Mouse (Mus musculus) hindbrain, embryonic 10.5 days (tissue): ENCODE data around the gene Zfp318. TPM values are rescaled to one million over a fixed set of nuclear protein-coding genes. Genes with fewer than 3 reads are reported as not detected.

Experiments used
- DNase-seq: peaks from one replicate; pipeline ENCODE4 v3.0.0-alpha.2; 2017; ENCODE audit warnings: low spot score
- H3K27ac ChIP-seq: fragments of 300-500 bp; sonication (generic); 2 replicates; pipeline ENCODE4 v1.5.1; 2016; ENCODE audit warnings: mild to moderate bottlenecking, moderate library complexity
- H3K27me3 ChIP-seq: fragments of 300-500 bp; sonication (generic); 2 replicates; pipeline ENCODE4 v1.6.1; 2016; ENCODE audit warnings: mild to moderate bottlenecking; ENCODE audit not compliant: poor library complexity, insufficient read depth, severe bottlenecking
- H3K36me3 ChIP-seq: fragments of 300-500 bp; sonication (generic); 2 replicates; pipeline ENCODE4 v1.6.1; 2016; ENCODE audit warnings: mild to moderate bottlenecking, moderate library complexity
- H3K4me1 ChIP-seq: fragments of 300-500 bp; sonication (generic); replicated peaks from 2 replicates; pipeline ENCODE4 v1.6.1; 2016; ENCODE audit warnings: mild to moderate bottlenecking
- H3K4me3 ChIP-seq: fragments of 300-500 bp; sonication (generic); 2 replicates; pipeline ENCODE4 v1.5.1; 2016; ENCODE audit warnings: mild to moderate bottlenecking, moderate library complexity
- H3K9me3 ChIP-seq: fragments of 300-500 bp; sonication (generic); 2 replicates; pipeline ENCODE4 v1.6.1; 2016; ENCODE audit warnings: mild to moderate bottlenecking, moderate library complexity
- WGBS: fragments of 180-500 bp; shearing (Covaris S2); methylation state at CpG from one replicate; pipeline ENCODE4 v1.1.7; 2016; 5-methylcytosine and 5-hydroxymethylcytosine counted together
- polyA plus RNA-seq: library from polyadenylated mRNA; unstranded; fragments of >200 nt; fragmentation: Nextera tagmentation; extraction: Ambion mirVana; gene quantifications from 2 replicates; pipeline ENCODE4 v1.2.1, GENCODE M21; 2016

Gene Zfp318
- polyA plus RNA-seq, 1 experiment from 2014 or later: 10.5 TPM

DNA sequence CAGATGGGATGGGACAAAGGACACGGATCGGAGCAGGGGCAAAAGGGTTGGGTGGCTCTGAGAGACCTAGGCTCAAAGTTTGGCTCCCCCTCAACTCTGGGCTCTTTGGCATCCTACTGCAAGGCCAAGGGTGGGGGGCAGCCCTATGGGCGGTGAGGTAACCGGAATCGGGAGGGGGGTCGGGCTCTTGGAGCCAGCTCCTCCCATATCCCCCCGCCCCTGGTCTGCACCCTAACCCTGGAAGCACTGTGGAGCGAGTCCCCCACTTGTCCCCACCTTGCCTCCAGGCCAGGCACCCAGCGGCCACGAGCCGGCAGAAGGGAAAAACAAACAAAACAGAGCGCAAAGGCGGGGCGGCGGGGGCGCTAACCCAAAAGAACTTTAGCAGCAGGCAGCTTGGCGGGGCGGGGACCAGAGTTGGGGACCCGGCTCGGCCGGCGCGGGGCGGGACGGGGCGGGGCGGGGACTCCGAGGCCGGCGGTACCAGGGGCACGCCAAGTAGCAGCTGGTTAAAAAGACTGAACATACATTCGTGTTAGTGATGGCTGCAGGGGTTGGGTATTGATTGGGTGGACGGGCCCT lies 71.7 kb downstream of the Zfp318 start:
- Histone ChIP-seq H3K27ac (peak overlapping the region; percentile 82), H3K27me3 (peaks cover 86% of the 10 kb centered on the region), H3K36me3 (peaks cover 6% of the 10 kb centered on the region; the same call in 1 of the 2 replicates), H3K4me1 (peaks cover 53% of the 10 kb centered on the region), H3K4me3 (peak overlapping the region; percentile 58), H3K9me3 (no peaks in the 10 kb centered on the region)
- DNase-seq: peak; percentile 67
- WGBS: under 1% methylated on average over 33 of the region's 33 CpGs

DNA sequence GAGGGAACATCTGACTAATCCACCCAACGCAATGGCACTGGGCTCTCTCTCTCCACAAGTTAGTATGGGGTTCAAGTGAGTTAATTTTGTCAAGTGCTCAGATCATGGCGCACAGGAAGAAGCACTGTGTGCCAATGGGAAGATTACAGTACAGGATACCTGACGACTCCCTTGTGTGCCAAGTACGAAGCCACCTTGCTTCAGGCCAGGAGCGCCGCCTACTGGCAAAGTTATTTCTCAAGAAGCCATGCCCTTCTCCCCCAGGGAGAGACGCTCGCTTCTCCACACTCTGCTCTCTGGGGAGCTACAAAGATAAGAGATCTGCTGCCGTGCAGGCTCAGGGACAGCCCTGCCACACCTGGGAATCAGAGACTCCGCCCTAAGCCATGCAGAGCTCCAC lies 74.3 kb downstream of the Zfp318 start:
- H3K27me3 ChIP-seq: peaks cover 98% of the 10 kb centered on the region

DNA sequence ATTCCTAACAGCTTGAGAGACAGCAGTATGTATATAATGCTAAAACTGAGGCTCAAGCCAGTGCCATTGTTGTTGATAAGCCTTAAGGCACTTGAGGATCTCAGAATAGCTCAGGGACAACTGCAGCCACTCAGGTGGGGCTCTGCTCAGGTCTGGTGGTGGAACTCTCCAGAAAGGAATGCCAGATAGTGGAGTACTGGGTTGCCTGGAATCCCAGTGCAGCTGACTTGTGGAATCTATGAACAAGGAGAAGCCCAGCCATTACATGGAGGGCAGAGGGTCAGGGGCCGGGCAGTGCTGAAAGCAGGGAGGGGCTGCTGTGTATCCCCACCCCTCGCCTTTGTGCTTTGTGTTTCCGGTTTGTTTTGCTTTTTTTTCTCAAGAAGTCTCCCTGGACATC lies 74.9 kb downstream of the Zfp318 start:
- no peak for DNase-seq

More for the DNA sequence above, 74.3 kb downstream of the Zfp318 start:
- WGBS: 14% methylated on average over 10 of the region's 10 CpGs
- peaks cover 4% of the 10 kb centered on the region; the same call in 1 of the 2 replicates for H3K36me3 ChIP-seq
- no peak overlapping the region for H3K27ac ChIP-seq
- no peak overlapping the region for H3K4me3 ChIP-seq
- H3K9me3 ChIP-seq: no peaks in the 10 kb centered on the region
- peaks cover 62% of the 10 kb centered on the region for H3K4me1 ChIP-seq
- DNase-seq: no peak

DNA sequence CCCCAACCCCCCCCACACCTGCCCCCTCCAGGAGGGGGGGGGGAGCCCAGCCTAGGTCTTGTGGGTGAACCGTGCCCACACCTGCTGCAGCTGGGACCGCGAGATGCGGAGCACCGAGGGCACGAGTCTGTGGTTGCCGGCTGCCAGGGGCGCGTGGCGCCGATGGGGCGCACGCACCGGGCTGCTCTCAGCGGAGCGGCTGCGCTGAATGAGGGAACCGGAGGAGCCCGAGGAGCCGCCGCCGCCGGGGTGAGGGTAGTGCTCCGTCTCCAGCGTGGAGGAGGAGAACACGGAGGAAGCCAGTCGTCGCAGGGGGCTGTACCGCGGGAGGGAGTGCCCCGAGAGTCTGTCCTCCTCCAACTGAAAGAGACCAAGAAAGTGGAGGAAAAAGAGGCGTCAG lies 77.1 kb downstream of the Zfp318 start:
- 1% methylated on average over 32 of the region's 32 CpGs for WGBS
- H3K27me3 ChIP-seq: peaks cover 74% of the 10 kb centered on the region
- peak overlapping the region; percentile 46 for H3K4me3 ChIP-seq

More for the DNA sequence above, 74.9 kb downstream of the Zfp318 start:
- peaks cover 55% of the 10 kb centered on the region for H3K4me1 ChIP-seq
- peaks cover 96% of the 10 kb centered on the region for H3K27me3 ChIP-seq
- H3K9me3 ChIP-seq: no peaks in the 10 kb centered on the region
- 22% methylated on average over 3 of the region's 3 CpGs for WGBS
- no peak overlapping the region for H3K4me3 ChIP-seq
- H3K27ac ChIP-seq: no peak overlapping the region
- peaks cover 4% of the 10 kb centered on the region; the same call in 1 of the 2 replicates for H3K36me3 ChIP-seq

DNA sequence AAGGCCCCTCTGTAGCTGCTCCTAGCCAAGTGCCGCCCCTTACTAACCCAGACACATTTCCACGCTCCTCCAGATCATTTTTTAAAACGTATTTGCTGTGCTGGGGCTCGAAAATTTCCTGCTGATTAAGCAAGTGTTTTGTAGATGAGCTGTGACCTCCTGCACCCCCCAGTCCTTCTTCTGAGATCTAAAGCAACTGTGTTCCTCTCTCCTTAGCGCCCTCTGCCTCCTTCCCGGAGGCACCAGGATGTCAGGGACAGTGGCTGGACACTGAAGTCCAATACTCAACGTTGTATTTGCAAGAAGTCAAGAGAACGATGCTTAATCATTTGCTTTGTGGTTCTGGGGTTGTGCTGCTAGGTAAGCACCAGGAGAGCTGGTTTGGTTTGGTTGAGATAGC lies 77.8 kb downstream of the Zfp318 start:
- H3K27ac ChIP-seq: no peak overlapping the region
- peaks cover 67% of the 10 kb centered on the region for H3K27me3 ChIP-seq
- DNase-seq: no peak
- peaks cover 4% of the 10 kb centered on the region; the same call in 1 of the 2 replicates for H3K36me3 ChIP-seq
- H3K9me3 ChIP-seq: no peaks in the 10 kb centered on the region
- WGBS: 14% methylated on average over 8 of the region's 8 CpGs
- peaks cover 26% of the 10 kb centered on the region for H3K4me1 ChIP-seq
- H3K4me3 ChIP-seq: peak overlapping the region; percentile 46

More for the DNA sequence above, 77.1 kb downstream of the Zfp318 start:
- Histone ChIP-seq H3K9me3 (no peaks in the 10 kb centered on the region), H3K4me1 (peaks cover 33% of the 10 kb centered on the region), H3K27ac (peak overlapping the region; percentile 50; the same call in 1 of the 2 replicates), H3K36me3 (peaks cover 4% of the 10 kb centered on the region; the same call in 1 of the 2 replicates)
- no peak for DNase-seq

DNA sequence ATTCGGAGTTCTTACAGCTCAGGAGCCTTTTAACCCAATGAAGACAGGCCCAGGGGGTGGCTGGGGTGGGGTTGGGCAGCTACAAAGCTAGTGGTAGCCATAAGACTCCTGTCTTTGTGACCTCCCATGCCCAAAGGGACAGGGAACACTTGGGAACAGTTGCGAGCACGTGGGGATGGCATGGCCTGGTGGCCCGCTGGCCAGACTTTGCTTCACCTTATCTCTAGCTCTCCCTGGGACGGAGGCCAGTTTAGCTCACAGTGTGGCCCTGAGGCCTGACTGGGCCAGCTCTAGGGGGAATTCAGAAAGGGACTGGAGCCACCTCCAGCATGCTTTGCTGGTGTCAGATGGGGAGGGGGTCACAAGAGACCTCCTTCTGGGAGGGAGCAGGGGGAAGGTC lies 78.7 kb downstream of the Zfp318 start:
- Histone ChIP-seq H3K27me3 (peaks cover 58% of the 10 kb centered on the region), H3K4me3 (no peak overlapping the region), H3K27ac (no peak overlapping the region), H3K36me3 (peaks cover 13% of the 10 kb centered on the region), H3K4me1 (peaks cover 28% of the 10 kb centered on the region), H3K9me3 (no peaks in the 10 kb centered on the region)
- no peak for DNase-seq
- WGBS: 85% methylated on average over 5 of the region's 5 CpGs

DNA sequence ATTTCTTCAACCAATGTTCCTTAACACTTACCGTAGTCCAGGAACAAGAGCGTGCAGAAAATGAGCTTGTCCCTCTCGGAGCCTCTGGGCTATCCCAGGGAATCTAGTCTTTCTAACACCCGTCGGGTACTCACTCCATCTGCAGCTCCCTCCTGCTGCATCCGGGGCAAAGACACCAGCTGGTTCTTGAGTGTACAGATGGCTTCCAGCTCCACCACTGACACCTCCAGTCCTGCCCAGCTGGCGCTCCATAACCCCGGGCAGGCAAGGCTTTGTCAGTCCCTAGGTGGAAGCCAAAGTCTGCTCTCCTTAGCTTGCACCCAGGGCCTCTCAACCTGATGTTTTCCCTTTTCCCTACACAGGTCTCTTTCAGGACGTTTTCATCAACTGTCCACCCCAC lies 84.3 kb downstream of the Zfp318 start:
- H3K4me1 ChIP-seq: peaks cover 23% of the 10 kb centered on the region
- peaks cover 49% of the 10 kb centered on the region for H3K36me3 ChIP-seq
- 62% methylated on average over 9 of the region's 9 CpGs for WGBS
- H3K4me3 ChIP-seq: no peak overlapping the region
- H3K27me3 ChIP-seq: peaks cover 4% of the 10 kb centered on the region; the same call in 1 of the 2 replicates
- no peaks in the 10 kb centered on the region for H3K9me3 ChIP-seq
- 0 out of 2 replicates have a peak overlapping the region, but pooled peaks have one; percentile 36 for H3K27ac ChIP-seq
- no peak for DNase-seq

Other genes with a start within 250 kb of the Zfp318 start
- 14.5 and 20.5 TPM in 2 replicates for gene Rsph9, start 239.5 kb upstream of the Zfp318 start, polyA plus RNA-seq
- 38.7 and 38.9 TPM in 2 replicates for gene Mad2l1bp, start 230.2 kb upstream of the Zfp318 start, polyA plus RNA-seq
- 32.6 and 37.8 TPM in 2 replicates for gene Gtpbp2, start 222.7 kb upstream of the Zfp318 start, polyA plus RNA-seq
- gene Polh, start 181.1 kb upstream of the Zfp318 start, polyA plus RNA-seq: 13.0 and 13.1 TPM in 2 replicates
- gene Xpo5, start 180.9 kb upstream of the Zfp318 start, polyA plus RNA-seq: 59.2 and 66.8 TPM in 2 replicates
- gene Polr1c, start 135.7 kb upstream of the Zfp318 start, polyA plus RNA-seq: 107 and 135 TPM in 2 replicates
- gene Yipf3, start 135.7 kb upstream of the Zfp318 start, polyA plus RNA-seq: 73.1 and 85.0 TPM in 2 replicates
- gene Lrrc73, start 130.2 kb upstream of the Zfp318 start, polyA plus RNA-seq: 2.0 and 3.8 TPM in 2 replicates
- 60.1 and 67.3 TPM in 2 replicates for gene Tjap1, start 100.7 kb upstream of the Zfp318 start, polyA plus RNA-seq
- gene Dlk2, start 86.3 kb upstream of the Zfp318 start, polyA plus RNA-seq: 1.4 and 1.5 TPM in 2 replicates
- 6.6 and 7.6 TPM in 2 replicates for gene Abcc10, start 55.4 kb upstream of the Zfp318 start, polyA plus RNA-seq
- gene Crip3, start 45.2 kb downstream of the Zfp318 start, polyA plus RNA-seq: 0.50 and 0.64 TPM in 2 replicates
- gene Slc22a7, start 54.7 kb downstream of the Zfp318 start, polyA plus RNA-seq: not detected in 2 replicates
- gene Ttbk1, start 103.9 kb downstream of the Zfp318 start, polyA plus RNA-seq: 1.4 and 2.1 TPM in 2 replicates
- gene Dnph1, start 113.0 kb downstream of the Zfp318 start, polyA plus RNA-seq: 75.2 and 91.2 TPM in 2 replicates
- 4.5 and 7.6 TPM in 2 replicates for gene Cul9, start 162.7 kb downstream of the Zfp318 start, polyA plus RNA-seq
- gene Srf, start 172.4 kb downstream of the Zfp318 start, polyA plus RNA-seq: 5.9 and 7.8 TPM in 2 replicates
- gene Ptk7, start 245.8 kb downstream of the Zfp318 start, polyA plus RNA-seq: 67.2 and 76.8 TPM in 2 replicates